Mouse (Mus musculus): ENCODE results near the gene Htr1d.

GRCm38 (mm10) chr4:136456516-136457218, 33.3 kb downstream of the Htr1d start:
- no peak for TF ChIP-seq CTCF (IDR thresholded peaks at IDR 0.05; ENCODE audit: low read depth)
- no peak for TF ChIP-seq EP300 (IDR thresholded peaks at IDR 0.05; ENCODE audit: low read depth)

Measured in liver, postnatal 0 days (tissue).